In genomic region chr10:30416314-30416713, GRCm38 (mm10) we compare ENCODE assay signal across 25 mouse cellular contexts.
"Had no signal": no experiment of that assay in that cellular context is flagged by ENCODE, and none has a peak within 500 bp of the region (broad histone marks: within the 10 kb centered on the region; RNA-seq: fewer than 3 reads in every experiment).

No protein-coding gene starts in this region.

- H3K9ac ChIP-seq: heart, embryonic 13.5 days; heart, embryonic 15.5 days; hindbrain, embryonic 13.5 days; hindbrain, embryonic 15.5 days; kidney, embryonic 15.5 days; limb, embryonic 12.5 days; limb, embryonic 15.5 days; liver, embryonic 12.5 days; liver, embryonic 14.5 days had no signal

- DNase-seq: gastrocnemius, postnatal 14 days; heart, adult 18-20 months; heart, postnatal 14 days; heart, postnatal 36 days; kidney, adult 11 months; kidney, adult 2 months; kidney, adult 9 months; kidney, postnatal 14 days; kidney, postnatal 36 days; layer of hippocampus, adult 9-11 months; layer of hippocampus, postnatal 36 days; left cerebral cortex, postnatal 4 days had no signal

- H3K4me1 ChIP-seq: heart, embryonic 13.5 days; heart, embryonic 15.5 days; hindbrain, embryonic 13.5 days; hindbrain, embryonic 15.5 days; kidney, embryonic 15.5 days; limb, embryonic 12.5 days; limb, embryonic 15.5 days; liver, embryonic 12.5 days had no signal

- H3K27ac ChIP-seq: heart, embryonic 13.5 days; heart, embryonic 15.5 days; hindbrain, embryonic 13.5 days; hindbrain, embryonic 15.5 days; hindbrain, postnatal 0 days; kidney, embryonic 15.5 days; kidney, postnatal 0 days; limb, embryonic 12.5 days; limb, embryonic 15.5 days; liver, embryonic 12.5 days; liver, embryonic 14.5 days had no signal

- H3K27me3 ChIP-seq: kidney, embryonic 15.5 days; limb, embryonic 12.5 days; limb, embryonic 15.5 days; liver, embryonic 12.5 days had no signal

- H3K36me3 ChIP-seq: heart, embryonic 13.5 days; heart, embryonic 15.5 days; hindbrain, embryonic 13.5 days; hindbrain, embryonic 15.5 days; kidney, embryonic 15.5 days; limb, embryonic 12.5 days; limb, embryonic 15.5 days; liver, embryonic 12.5 days had no signal

- H3K4me3 ChIP-seq: heart, embryonic 13.5 days; heart, embryonic 15.5 days; hindbrain, embryonic 13.5 days; hindbrain, embryonic 15.5 days; kidney, embryonic 15.5 days; limb, embryonic 12.5 days; limb, embryonic 15.5 days; liver, embryonic 12.5 days had no signal

- H3K4me2 ChIP-seq: heart, embryonic 11.5 days; heart, embryonic 13.5 days; heart, embryonic 15.5 days; hindbrain, embryonic 13.5 days; hindbrain, embryonic 15.5 days; kidney, embryonic 15.5 days; limb, embryonic 12.5 days; limb, embryonic 15.5 days; liver, embryonic 12.5 days had no signal

- H3K9me3 ChIP-seq: heart, embryonic 13.5 days; heart, embryonic 15.5 days; hindbrain, embryonic 13.5 days; hindbrain, embryonic 15.5 days; kidney, embryonic 15.5 days; limb, embryonic 12.5 days; limb, embryonic 15.5 days; liver, embryonic 12.5 days had no signal

- ATAC-seq: hindbrain, postnatal 0 days; intestine, embryonic 16.5 days; liver, embryonic 12.5 days had no signal
